Mouse (Mus musculus) forebrain, embryonic 13.5 days (tissue): Measurements from ENCODE around the gene Dach1. TPM values are rescaled to one million over a fixed set of nuclear protein-coding genes. Genes with fewer than 3 reads are reported as not detected.
A peak's percentile ranks its signal among the peaks of the same experiment; 100 is the strongest.

Source experiments
- ATAC-seq: fragments of 200-750 bp; cut with Nextera tagmentation; 2 replicates; pipeline ENCODE4 v1.8.0; 2017
- H3K27ac ChIP-seq: fragments of 300-500 bp; sonication (generic); 2 replicates; pipeline ENCODE4 v1.5.1; 2015; ENCODE audit warnings: inconsistent platforms, mild to moderate bottlenecking, moderate library complexity
- H3K27me3 ChIP-seq: fragments of 300-500 bp; sonication (generic); 2 replicates; pipeline ENCODE4 v1.6.1; 2015; ENCODE audit warnings: mild to moderate bottlenecking, inconsistent platforms
- H3K36me3 ChIP-seq: fragments of 300-500 bp; sonication (generic); 2 replicates; pipeline ENCODE4 v1.6.1; 2015; ENCODE audit warnings: mild to moderate bottlenecking, inconsistent platforms; ENCODE audit not compliant: poor library complexity, severe bottlenecking
- H3K4me1 ChIP-seq: fragments of 300-500 bp; sonication (generic); 2 replicates; pipeline ENCODE4 v1.6.1; 2015; ENCODE audit warnings: inconsistent platforms
- H3K4me2 ChIP-seq: fragments of 300-500 bp; sonication (generic); 2 replicates; pipeline ENCODE4 v1.6.1; 2015; ENCODE audit warnings: inconsistent platforms, mild to moderate bottlenecking, moderate library complexity
- H3K4me3 ChIP-seq: fragments of 300-500 bp; sonication (generic); 2 replicates; pipeline ENCODE4 v1.5.1; 2015; ENCODE audit warnings: mild to moderate bottlenecking, inconsistent platforms
- H3K9ac ChIP-seq: fragments of 300-500 bp; sonication (generic); 2 replicates; pipeline ENCODE4 v1.6.1; 2015; ENCODE audit warnings: mild to moderate bottlenecking, inconsistent platforms
- H3K9me3 ChIP-seq: fragments of 300-500 bp; sonication (generic); replicated peaks from 2 replicates; pipeline ENCODE4 v1.6.1; 2016; ENCODE audit warnings: inconsistent platforms
- WGBS: fragments of 180-500 bp; shearing (Covaris S2); methylation state at CpG from one replicate; pipeline ENCODE4 v1.1.7; 2015; 5-methylcytosine and 5-hydroxymethylcytosine counted together
- polyA plus RNA-seq: library from polyadenylated mRNA; unstranded; fragments of >200 nt; fragmentation: Nextera tagmentation; extraction: Ambion mirVana; gene quantifications from 2 replicates; pipeline ENCODE4 v1.2.1, GENCODE M21; 2015

Dach1 gene
- polyA plus RNA-seq = 13.4 and 15.2 TPM in 2 replicates

DNA sequence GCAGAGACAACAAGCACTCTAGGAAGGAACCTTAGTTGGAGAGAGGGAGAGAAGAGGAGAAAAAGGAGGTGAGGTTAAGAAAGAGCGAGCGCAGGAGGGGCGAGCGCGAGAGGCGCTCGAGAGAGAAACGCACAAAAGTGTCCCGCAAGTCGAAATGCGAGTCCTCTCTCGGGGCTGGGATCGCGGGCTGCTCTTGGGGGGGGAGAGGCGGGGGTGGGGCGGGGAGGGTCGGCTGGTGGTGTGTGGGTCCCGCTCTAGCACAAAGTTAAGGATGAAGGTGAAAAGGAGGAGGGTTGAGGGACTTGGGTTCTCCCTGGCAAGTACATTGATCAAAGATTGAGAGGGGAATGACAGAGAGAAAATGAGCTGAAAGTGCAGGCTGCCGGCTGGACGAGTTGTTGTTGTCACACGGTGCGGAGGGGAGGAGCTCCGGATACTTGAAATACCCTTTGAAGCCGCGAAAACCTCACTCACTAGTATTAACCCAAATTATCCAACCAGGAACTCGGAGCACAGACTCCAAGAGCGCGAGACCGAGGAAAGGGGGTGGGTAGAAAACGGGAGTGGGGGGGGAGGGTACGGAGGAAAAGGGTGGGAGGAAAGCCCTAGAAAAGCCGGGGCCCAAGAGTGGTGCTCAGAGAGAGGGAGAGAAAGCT is at the start of gene Dach1:
Gene Dach1 (minus strand): TSS at position 345 of the 656 bp plus-strand sequence.
- peaks cover 43% of the 10 kb centered on the region for H3K4me1 ChIP-seq
- peak within 1 kb of the TSS; percentile 74 for H3K4me3 ChIP-seq
- peak within 1 kb of the TSS; percentile 88 for H3K4me2 ChIP-seq
- peak within 1 kb of the TSS; percentile 95 for H3K9ac ChIP-seq
- no peaks in the 10 kb centered on the region for H3K36me3 ChIP-seq
- no peaks in the 10 kb centered on the region for H3K9me3 ChIP-seq
- no peaks in the 10 kb centered on the region for H3K27me3 ChIP-seq
- H3K27ac ChIP-seq = peak within 1 kb of the TSS; percentile 96
- ATAC-seq = peak; percentile 73
- WGBS = under 1% methylated on average over 31 of the region's 32 CpGs

DNA sequence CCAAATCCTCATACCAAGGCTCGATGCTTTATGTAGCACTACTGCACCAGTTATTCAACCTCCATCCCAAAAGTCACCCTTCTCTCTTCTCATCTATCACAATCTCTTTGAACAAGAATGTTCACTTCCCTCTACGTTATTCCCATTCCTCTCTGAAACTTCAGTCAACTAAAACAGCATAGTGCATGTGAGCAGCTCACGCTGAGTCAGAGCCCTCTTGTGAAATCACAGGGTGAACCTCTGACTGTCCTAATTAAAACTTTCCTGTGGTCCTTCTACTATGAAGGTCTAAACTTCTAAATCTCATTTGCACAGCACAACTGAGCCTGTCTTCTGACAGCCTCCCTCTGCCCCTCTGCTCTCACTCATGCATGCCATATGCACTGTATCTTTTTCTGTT is 30.5 kb upstream of the Dach1 start:
- Histone ChIP-seq H3K9ac (no peak overlapping the region), H3K4me2 (no peak overlapping the region), H3K4me3 (no peak overlapping the region), H3K27ac (no peak overlapping the region), H3K9me3 (no peaks in the 10 kb centered on the region), H3K27me3 (no peaks in the 10 kb centered on the region), H3K36me3 (no peaks in the 10 kb centered on the region), H3K4me1 (no peaks in the 10 kb centered on the region)
- ATAC-seq = no peak
- WGBS = 94% methylated on average over 3 of the region's 3 CpGs

DNA sequence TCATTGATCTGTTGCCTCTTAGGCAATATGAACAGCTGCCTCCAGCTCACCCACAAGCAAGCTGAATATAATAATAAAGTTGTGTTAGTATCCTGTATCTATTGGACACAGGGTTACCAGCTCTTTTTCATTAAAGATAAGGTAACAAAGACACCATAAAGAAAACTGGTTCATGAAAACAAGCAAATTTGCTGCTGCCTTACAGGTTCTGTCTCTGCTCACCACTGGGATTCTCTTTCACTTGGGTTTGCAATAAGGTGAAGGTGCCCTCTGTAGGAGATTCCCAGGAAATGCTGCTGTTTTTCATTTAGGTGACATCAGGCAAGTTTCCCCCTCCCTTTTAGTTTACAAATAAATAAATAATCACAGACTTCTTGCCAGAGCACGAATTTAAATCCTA is 12.0 kb upstream of the Dach1 start:
- H3K4me2 ChIP-seq = no peak overlapping the region
- no peak overlapping the region for H3K9ac ChIP-seq
- no peak overlapping the region for H3K4me3 ChIP-seq
- H3K9me3 ChIP-seq = no peaks in the 10 kb centered on the region
- 2% methylated on average over 1 of the region's 1 CpGs for WGBS
- H3K4me1 ChIP-seq = no peaks in the 10 kb centered on the region
- ATAC-seq = peak; percentile 59; the same call in 1 of the 2 replicates
- no peak overlapping the region for H3K27ac ChIP-seq
- 0 out of 2 replicates have a peak, but pooled peaks cover 12% of the 10 kb centered on the region for H3K27me3 ChIP-seq
- H3K36me3 ChIP-seq = no peaks in the 10 kb centered on the region

DNA sequence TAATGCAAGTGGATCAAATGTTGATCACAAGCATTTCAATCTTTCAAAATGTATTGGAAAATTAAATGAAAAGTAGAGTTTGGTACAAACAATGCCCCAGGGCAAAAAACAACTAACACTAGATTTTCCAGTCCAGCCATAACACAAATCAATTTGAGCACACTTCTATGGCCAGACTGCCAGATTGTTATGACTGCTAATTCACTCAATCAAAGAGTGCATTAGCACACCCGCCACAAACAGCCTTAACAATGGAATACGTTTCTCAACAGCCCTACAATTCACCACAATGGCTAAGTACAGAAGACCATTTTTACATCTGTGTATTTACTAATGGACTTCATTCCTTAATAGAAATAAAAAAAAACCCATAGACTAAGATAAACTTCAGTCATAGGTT is 4.3 kb upstream of the Dach1 start:
- WGBS = 2% methylated on average over 2 of the region's 2 CpGs
- H3K4me3 ChIP-seq = no peak overlapping the region
- no peak overlapping the region for H3K9ac ChIP-seq
- no peaks in the 10 kb centered on the region for H3K9me3 ChIP-seq
- H3K36me3 ChIP-seq = no peaks in the 10 kb centered on the region
- peak; percentile 42; the same call in 1 of the 2 replicates for ATAC-seq
- H3K27me3 ChIP-seq = 0 out of 2 replicates have a peak, but pooled peaks cover 7% of the 10 kb centered on the region
- no peak overlapping the region for H3K4me2 ChIP-seq
- no peak overlapping the region for H3K27ac ChIP-seq
- H3K4me1 ChIP-seq = peaks cover 31% of the 10 kb centered on the region

DNA sequence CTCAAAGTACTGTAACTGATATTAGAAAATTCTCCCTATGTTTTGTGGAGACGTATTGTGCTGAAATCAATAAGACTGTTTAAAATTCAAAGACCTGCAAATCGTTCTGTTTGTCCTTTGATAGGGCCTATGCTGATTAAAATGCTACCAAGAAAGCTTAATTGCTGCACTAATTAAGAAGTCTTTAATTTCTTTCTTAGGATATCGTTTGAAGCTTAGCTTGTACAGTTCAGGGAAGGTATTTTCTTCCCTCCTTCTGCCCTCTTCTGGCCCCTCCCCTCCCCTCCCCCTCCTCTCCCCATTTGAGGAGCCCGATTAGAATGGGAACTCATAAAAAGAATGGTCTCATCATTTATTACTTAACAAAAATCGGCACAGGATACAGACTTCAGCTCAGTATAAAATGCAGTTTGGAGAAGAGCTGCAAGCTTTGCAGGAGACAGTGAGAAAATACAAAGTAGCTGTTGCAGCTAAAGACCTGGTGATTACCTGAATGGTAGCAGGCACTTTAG is 2.9 kb upstream of the Dach1 start:
- Histone ChIP-seq H3K4me1 (peaks cover 31% of the 10 kb centered on the region), H3K36me3 (no peaks in the 10 kb centered on the region), H3K4me2 (peak overlapping the region; percentile 41), H3K9ac (no peak overlapping the region), H3K27me3 (0 out of 2 replicates have a peak, but pooled peaks cover 3% of the 10 kb centered on the region), H3K4me3 (peak overlapping the region; percentile 12), H3K27ac (peak overlapping the region; percentile 51; the same call in 1 of the 2 replicates), H3K9me3 (no peaks in the 10 kb centered on the region)
- WGBS = 2% methylated on average over 5 of the region's 5 CpGs
- no peak for ATAC-seq

DNA sequence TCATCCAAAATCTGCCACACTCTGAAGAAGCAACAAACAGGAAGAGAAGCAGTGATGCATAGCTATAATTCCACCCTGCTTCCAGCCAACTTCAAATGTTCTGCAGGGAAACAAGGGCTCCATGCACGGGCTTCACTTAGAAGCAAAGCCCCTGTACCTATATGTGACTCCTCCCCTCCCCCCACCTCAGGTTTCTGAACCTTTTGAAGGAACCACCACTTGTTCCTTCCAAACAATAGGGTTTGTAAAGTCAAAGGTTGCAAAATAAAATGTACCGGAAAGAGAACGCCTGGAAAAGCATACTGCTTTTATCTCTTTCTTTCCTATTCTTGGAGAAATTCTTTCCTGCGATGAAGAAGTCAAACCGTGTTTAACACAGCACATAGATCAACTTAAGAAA is 2.3 kb upstream of the Dach1 start:
- Histone ChIP-seq H3K27ac (no peak overlapping the region), H3K4me2 (peak overlapping the region; percentile 41), H3K36me3 (no peaks in the 10 kb centered on the region), H3K4me1 (peaks cover 37% of the 10 kb centered on the region), H3K4me3 (peak overlapping the region; percentile 12), H3K9me3 (no peaks in the 10 kb centered on the region), H3K27me3 (no peaks in the 10 kb centered on the region), H3K9ac (no peak overlapping the region)
- 2% methylated on average over 5 of the region's 5 CpGs for WGBS
- ATAC-seq = no peak

DNA sequence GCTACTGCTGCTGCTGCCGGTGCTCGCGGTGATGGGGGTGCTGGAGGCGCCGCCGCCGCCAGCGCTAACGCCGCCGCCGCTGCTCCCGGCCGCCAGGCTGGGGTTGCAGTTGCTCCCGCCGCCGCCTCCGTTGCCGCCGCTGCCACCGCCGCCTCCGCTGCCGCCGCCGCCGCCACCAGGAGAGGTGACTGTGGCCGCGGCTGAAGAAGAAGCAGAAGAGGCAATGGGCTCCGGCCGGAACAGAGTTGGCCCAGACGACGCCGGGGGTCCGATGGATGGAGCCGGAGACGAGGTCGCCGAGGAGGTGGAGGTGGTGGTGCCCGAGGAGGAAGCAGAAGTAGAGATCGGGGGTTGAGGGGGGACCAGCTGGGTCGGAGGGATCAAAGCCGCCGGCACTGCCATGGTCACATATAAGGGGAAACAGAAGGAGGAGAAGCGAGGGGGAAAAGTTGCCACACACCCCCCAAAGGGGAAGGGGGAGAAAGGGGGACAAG is 610 bp downstream of the Dach1 start:
- peak overlapping the region; percentile 95 for H3K9ac ChIP-seq
- H3K27ac ChIP-seq = peak overlapping the region; percentile 96
- peaks cover 42% of the 10 kb centered on the region for H3K4me1 ChIP-seq
- 1% methylated on average over 45 of the region's 45 CpGs for WGBS
- peak; percentile 13 for ATAC-seq
- H3K4me2 ChIP-seq = peak overlapping the region; percentile 88
- no peaks in the 10 kb centered on the region for H3K9me3 ChIP-seq
- peak overlapping the region; percentile 74 for H3K4me3 ChIP-seq
- no peaks in the 10 kb centered on the region for H3K27me3 ChIP-seq
- H3K36me3 ChIP-seq = no peaks in the 10 kb centered on the region

DNA sequence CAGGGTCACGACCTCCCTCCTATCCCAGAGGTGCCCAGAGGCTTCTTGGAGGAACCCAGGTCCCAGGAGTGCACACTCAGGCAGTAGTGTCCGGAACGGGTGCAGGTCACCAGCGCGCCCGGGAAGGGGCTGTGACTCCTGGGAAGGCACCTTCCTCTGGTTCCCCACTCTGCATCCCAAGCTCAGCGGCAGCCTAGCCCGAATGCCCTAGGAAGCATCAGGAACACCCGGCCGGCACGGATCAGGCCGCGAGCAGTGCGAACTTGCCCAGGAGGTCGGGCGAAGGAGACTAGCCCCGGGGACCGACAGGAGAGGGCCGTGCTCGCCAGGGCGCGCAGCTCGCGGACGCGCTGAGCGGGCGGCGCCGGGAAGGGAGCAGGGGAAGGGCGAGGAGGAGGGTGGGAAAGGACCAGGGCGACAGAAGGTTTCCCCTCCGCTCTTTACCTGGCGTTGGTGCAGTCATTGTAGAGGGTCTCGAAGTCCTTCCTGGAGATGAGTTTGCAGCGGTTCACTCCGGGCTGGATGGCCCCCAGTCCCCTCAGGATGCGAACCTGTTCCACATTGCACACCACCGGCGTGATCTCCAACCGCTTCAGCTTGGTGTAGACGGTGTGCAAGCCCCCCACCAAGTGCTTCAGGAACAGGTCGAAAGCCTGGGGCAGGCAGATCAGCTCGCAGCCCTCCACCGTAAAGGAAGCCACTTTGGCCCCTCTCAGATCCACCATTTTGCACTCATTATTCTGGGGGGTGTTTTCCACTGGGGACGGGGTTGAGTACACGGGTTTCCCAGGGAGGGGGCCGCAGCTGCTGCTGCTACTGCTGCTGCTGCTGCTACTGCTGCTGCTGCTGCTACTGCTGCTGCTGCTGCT is 1.3 kb downstream of the Dach1 start:
- 0% methylated on average over 48 of the region's 48 CpGs for WGBS
- peaks cover 44% of the 10 kb centered on the region for H3K4me1 ChIP-seq
- peak; percentile 55 for ATAC-seq
- peak overlapping the region; percentile 96 for H3K27ac ChIP-seq
- peak overlapping the region; percentile 95 for H3K9ac ChIP-seq
- H3K9me3 ChIP-seq = no peaks in the 10 kb centered on the region
- H3K27me3 ChIP-seq = no peaks in the 10 kb centered on the region
- H3K4me3 ChIP-seq = peak overlapping the region; percentile 74
- H3K4me2 ChIP-seq = peak overlapping the region; percentile 88
- no peaks in the 10 kb centered on the region for H3K36me3 ChIP-seq

DNA sequence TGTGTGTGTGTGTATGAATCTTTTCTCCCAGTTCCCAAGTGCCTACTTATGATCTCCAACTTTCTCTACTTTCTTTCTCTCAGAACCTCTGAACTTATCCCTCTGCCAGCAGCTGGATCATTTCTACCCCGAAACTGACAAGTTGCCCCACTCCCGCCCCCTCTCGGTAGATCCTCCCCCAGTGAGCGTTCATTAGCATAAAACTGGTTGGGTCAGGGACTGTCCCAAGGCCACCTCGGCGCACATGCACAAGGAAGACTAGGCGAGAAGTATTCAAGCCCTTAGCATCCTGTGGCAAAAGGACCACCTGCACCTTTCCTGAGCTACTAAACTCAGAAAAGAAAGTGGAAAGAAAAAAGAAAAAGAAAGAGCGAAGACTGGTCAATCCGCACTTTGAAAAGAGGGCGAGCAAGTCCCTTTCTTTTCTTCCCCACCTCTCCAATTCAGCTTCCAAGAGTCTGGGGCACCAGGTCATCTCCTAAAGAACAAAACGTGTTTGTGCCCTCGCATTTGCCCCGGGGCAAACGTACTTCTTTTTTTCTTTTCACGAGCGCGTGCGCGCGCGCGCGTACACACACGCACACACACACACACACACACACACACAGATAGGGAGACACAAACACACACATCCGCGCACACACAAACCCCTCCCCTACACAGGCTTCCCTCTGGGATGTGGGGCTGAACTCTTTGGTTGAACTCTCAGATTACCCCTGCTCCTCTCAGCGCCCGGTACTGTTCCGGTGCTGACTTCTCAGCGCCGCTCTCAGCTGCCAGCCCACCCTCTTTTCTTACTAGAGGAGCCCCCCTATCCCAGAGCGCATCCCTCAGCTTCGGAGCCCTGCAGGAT is 2.2 kb downstream of the Dach1 start:
- H3K27me3 ChIP-seq = no peaks in the 10 kb centered on the region
- peaks cover 43% of the 10 kb centered on the region for H3K4me1 ChIP-seq
- peak overlapping the region; percentile 95 for H3K9ac ChIP-seq
- peak; percentile 31 for ATAC-seq
- no peaks in the 10 kb centered on the region for H3K36me3 ChIP-seq
- H3K9me3 ChIP-seq = no peaks in the 10 kb centered on the region
- peak overlapping the region; percentile 88 for H3K4me2 ChIP-seq
- H3K27ac ChIP-seq = peak overlapping the region; percentile 96
- peak overlapping the region; percentile 74 for H3K4me3 ChIP-seq
- WGBS = under 1% methylated on average over 33 of the region's 33 CpGs

DNA sequence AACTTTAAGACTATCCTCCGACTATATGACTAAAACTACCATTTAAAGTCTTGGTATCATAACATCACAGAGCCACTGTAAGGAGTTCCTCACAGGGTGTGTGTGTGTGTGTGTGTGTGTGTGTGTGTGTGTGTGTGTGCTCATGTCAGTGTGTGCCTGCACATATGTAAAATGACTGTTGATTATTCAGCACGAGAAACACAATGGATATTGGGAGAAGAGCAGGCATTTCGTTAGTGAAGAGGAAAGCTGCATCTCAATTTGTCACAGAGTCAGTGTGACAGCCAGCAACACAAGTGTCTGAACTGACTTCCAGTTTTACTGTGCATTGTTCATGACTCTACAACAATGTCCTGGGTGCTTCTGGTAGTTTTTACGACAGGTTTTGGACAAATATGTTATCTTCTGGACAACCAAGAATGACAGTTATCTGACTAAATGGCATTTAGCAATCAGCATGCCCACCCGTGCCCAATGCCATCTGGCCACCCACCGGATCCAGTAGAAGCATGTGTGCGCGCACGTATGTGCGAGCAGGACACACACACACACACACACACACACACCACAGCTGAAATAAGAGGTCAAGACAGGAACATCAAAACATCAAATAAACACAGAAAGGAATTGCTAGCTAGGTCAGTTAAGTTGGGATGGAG is 3.1 kb downstream of the Dach1 start:
- no peaks in the 10 kb centered on the region for H3K36me3 ChIP-seq
- peak overlapping the region; percentile 88 for H3K4me2 ChIP-seq
- H3K27me3 ChIP-seq = no peaks in the 10 kb centered on the region
- 32% methylated on average over 10 of the region's 10 CpGs for WGBS
- H3K4me1 ChIP-seq = peaks cover 34% of the 10 kb centered on the region
- ATAC-seq = no peak
- peak overlapping the region; percentile 95 for H3K9ac ChIP-seq
- peak overlapping the region; percentile 74 for H3K4me3 ChIP-seq
- no peaks in the 10 kb centered on the region for H3K9me3 ChIP-seq
- H3K27ac ChIP-seq = peak overlapping the region; percentile 96

DNA sequence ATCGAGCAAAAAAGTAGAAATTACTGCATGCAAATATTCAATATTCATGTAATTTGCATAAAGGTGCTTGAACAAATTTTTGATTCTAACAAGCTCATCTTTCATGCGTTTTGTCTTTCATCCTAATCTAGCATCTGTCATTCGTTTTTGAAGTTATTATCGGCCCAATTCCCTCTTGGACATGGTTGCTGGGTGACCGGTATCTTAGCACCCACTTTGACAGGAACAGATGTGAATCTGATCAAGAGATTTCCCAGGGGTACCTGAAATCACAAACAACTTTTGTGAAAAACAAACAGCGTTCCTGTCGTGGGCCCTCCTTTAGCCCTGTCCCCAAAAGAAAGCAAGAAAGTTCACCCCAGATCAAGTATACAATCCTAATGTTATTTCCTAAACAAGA is 12.8 kb downstream of the Dach1 start:
- Histone ChIP-seq H3K36me3 (no peaks in the 10 kb centered on the region), H3K4me3 (no peak overlapping the region), H3K4me2 (no peak overlapping the region), H3K9ac (no peak overlapping the region), H3K9me3 (no peaks in the 10 kb centered on the region), H3K27me3 (no peaks in the 10 kb centered on the region), H3K4me1 (peaks cover 16% of the 10 kb centered on the region), H3K27ac (no peak overlapping the region)
- WGBS = 50% methylated on average over 7 of the region's 7 CpGs
- ATAC-seq = no peak
